Mouse (Mus musculus): ENCODE data around the gene Clrn2.
"Not testable (repeated sequence)": the region's sequence is repeated elsewhere in the genome, so short reads cannot be mapped to it uniquely, and the experiment has no call there.

Gene Clrn2

GRCm38 (mm10) chr5:45453451-45453850, at the start of gene Clrn2:
Gene Clrn2, plus strand, starts transcription at chr5:45453751.
- no peak for DNase-seq (ENCODE audit: low spot score in 2 of 2)

DNA sequence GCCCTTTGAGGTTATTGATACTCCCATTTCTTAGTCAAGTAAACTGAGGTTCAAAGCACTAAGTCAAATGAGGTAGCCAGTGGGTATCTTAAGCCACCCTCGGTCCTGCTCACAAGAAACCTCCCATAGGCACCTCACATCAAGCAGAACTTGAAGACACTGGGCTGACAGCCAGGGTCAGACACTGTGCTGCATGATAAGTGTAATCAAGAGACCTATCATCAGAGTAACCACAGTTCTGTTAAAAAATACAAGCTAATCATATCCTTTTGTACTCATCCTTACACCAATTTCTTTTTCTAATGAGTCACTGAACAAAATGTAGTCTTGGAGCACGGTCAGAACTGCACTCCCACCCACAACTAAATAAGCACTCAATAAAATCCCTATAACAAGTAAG, 47.4 kb upstream of the Clrn2 start:
- DNase-seq (ENCODE audit: low spot score in 2 of 2) = no peak

GRCm38 (mm10) chr5:45416478-45416877, 37.1 kb upstream of the Clrn2 start:
- no peak for DNase-seq (ENCODE audit: low spot score in 2 of 2)

- DNase-seq (ENCODE audit: low spot score in 2 of 2) = no peak
Measured at GRCm38 (mm10) chr5:45417859-45418443, 35.6 kb upstream of the Clrn2 start.

GRCm38 (mm10) chr5:45419841-45420638, 33.5 kb upstream of the Clrn2 start:
- DNase-seq (ENCODE audit: low spot score in 2 of 2) = peak in 1 of 2 experiments; percentile 49

- DNase-seq (ENCODE audit: low spot score in 2 of 2) = no peak
Measured at GRCm38 (mm10) chr5:45421881-45422844, 31.4 kb upstream of the Clrn2 start.

DNA sequence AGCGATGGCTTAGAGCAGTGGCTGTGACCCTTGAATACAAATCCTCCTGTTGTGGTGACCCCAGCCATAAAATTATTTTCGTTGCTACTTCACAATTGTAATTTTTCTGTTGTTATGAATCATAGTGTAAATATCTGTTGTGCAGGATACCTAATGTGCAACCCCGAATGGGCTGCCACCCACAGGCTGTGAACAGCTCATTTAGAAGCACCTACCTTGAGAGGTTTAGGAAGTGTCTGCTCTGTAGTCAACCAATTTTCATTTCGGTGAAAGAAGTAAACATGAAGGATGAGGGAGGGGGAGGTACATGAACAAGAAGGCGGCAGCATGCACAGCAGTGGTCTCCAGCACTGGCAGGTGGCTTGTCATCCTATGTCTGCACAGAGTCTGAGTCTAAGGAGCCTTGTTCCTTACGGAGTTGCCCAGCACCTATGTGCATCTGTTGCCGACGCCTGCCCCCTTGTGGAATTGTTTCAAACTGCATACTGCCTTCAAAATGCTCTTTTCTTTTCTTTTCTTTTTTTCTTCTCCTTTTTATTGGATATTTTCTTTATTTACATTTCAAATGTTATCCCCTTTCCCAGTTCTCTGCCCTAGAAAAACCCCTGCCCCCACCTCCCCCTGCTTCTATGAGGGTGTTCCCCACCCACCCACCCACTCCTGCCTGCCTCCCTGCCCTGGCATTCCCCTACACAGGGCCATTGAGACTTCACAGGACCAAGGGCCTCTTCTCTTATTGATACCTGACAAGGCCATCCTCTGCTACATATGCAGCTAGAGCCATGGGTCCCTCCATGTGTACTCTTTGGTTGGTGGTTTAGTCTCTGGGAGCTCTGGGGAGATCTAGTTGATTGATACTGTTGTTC, 29.3 kb upstream of the Clrn2 start:
- peak; percentile 25 to 67 for DNase-seq (ENCODE audit: low spot score in 2 of 2)

- not testable (repeated sequence) for DNase-seq (ENCODE audit: low spot score in 2 of 2)
Measured at GRCm38 (mm10) chr5:45425771-45426170, 27.8 kb upstream of the Clrn2 start.

GRCm38 (mm10) chr5:45426416-45427034, 27.0 kb upstream of the Clrn2 start:
- DNase-seq (ENCODE audit: low spot score in 2 of 2) = no peak

DNA sequence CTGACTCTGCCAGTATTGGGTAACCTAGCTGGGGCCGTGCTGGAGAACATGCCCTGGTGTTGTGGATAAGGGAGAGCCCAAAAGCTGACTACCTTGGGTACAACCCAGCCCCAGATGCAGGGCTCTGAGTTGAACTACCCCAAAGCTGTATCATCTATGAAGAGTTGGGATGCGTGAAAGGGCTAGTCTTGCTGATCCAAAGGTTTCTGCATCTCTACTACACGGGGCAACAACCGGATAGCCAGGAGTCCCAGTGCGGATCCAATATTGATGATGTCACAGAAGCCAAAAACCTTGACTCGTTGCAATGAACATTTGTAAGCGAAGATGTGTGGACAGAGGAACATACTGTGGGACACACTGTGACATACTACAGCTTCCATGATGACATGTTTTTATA, 25.7 kb upstream of the Clrn2 start:
- no peak for DNase-seq (ENCODE audit: low spot score in 2 of 2)

GRCm38 (mm10) chr5:45435967-45436950, 17.3 kb upstream of the Clrn2 start:
- DNase-seq (ENCODE audit: low spot score in 2 of 2) = no peak

- no peak for DNase-seq (ENCODE audit: low spot score in 2 of 2)
Measured at GRCm38 (mm10) chr5:45437826-45438225, 15.7 kb upstream of the Clrn2 start.

GRCm38 (mm10) chr5:45438301-45438700, 15.2 kb upstream of the Clrn2 start:
- no peak for DNase-seq (ENCODE audit: low spot score in 2 of 2)

DNA sequence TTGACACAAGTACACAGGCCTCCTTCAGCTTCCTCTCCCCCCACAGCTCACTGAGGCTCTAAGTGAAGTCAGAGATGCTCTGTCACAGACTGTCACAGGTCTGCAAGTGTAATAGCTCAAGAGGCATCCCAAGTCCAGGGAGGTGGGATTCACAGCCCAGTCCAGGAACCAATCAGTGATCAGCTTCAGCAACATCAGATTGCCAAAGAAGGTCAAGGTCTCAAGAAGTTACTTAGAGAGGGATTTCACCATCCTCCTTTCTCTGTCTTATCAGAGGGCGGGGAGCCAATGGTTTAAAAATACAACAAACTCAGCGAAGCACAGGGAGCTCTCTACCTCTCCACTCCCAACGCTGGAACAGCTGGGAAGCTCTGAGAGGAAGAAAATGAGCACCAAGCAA, 12.4 kb upstream of the Clrn2 start:
- DNase-seq (ENCODE audit: low spot score in 2 of 2) = no peak

DNA sequence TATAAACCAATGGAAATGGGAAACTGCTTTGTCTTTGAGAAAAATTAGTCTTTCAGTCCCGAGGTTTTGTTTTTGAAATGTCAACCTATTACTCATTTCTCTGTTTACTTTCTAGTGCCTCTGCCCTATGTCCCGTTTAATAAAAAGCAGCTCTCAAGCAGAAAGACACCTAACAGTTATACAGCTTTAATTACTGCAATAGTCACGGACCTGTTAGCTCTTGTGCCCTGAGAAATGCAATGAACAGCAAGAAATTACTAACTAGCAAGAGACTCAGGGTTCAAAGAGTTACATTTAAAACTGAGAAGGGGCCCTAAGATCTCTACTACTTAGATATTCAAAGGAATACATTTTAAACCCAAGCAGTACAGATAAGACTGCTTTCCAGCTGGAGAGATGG, 11.8 kb upstream of the Clrn2 start:
- DNase-seq (ENCODE audit: low spot score in 2 of 2) = no peak

- no peak for DNase-seq (ENCODE audit: low spot score in 2 of 2)
Measured at GRCm38 (mm10) chr5:45444130-45444832, 9.3 kb upstream of the Clrn2 start.

GRCm38 (mm10) chr5:45448676-45449075, 4.9 kb upstream of the Clrn2 start:
- no peak for DNase-seq (ENCODE audit: low spot score in 2 of 2)

DNA sequence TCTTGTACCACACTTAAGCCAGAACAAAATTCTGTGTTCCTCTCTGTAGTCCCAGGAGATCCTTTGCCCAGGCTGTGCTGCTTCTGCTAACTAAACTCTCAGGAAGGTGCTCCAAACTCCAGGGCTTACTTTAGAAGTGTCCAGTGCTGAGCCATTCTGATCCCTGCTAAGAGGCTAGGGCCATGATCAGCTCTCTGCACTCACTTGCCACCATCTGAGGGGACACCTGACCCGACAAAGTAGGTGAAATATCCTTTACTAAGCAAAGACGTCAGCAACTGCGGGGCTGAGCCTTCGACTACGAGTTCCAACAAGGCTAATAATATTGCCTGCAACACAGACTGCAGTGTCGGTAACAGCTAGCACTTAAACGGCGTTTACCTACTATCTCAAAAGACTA, 4.3 kb upstream of the Clrn2 start:
- DNase-seq (ENCODE audit: low spot score in 2 of 2) = peak in 1 of 2 experiments; percentile 8
